Mouse (Mus musculus): ENCODE data around the gene Mafb.

Mafb gene

GRCm38 (mm10) chr2:160364128-160364650 is 2.7 kb downstream of the Mafb start:
- no peak for DNase-seq (ENCODE audit: low spot score in 2 of 2)

- DNase-seq (ENCODE audit: low spot score in 2 of 2): no peak
These were observed 3.7 kb downstream of the Mafb start for GRCm38 (mm10) chr2:160363201-160363600.

- DNase-seq (ENCODE audit: low spot score in 2 of 2): no peak
These were observed 5.3 kb downstream of the Mafb start for GRCm38 (mm10) chr2:160361442-160362121.

GRCm38 (mm10) chr2:160360234-160360874 is 6.5 kb downstream of the Mafb start:
- DNase-seq (ENCODE audit: low spot score in 2 of 2): no peak

- no peak for DNase-seq (ENCODE audit: low spot score in 2 of 2)
These were observed 8.0 kb downstream of the Mafb start for GRCm38 (mm10) chr2:160358896-160359295.

- DNase-seq (ENCODE audit: low spot score in 2 of 2): no peak
These were observed 9.4 kb downstream of the Mafb start for GRCm38 (mm10) chr2:160357442-160357841.

GRCm38 (mm10) chr2:160356132-160356531 is 10.7 kb downstream of the Mafb start:
- DNase-seq (ENCODE audit: low spot score in 2 of 2): no peak

- DNase-seq (ENCODE audit: low spot score in 2 of 2): no peak
These were observed 12.5 kb downstream of the Mafb start for GRCm38 (mm10) chr2:160354319-160354718.

GRCm38 (mm10) chr2:160353581-160353980 is 13.3 kb downstream of the Mafb start:
- DNase-seq (ENCODE audit: low spot score in 2 of 2): no peak

- DNase-seq (ENCODE audit: low spot score in 2 of 2): no peak
These were observed 15.8 kb downstream of the Mafb start for GRCm38 (mm10) chr2:160351038-160351574.

GRCm38 (mm10) chr2:160349578-160349977 is 17.3 kb downstream of the Mafb start:
- DNase-seq (ENCODE audit: low spot score in 2 of 2): no peak

- DNase-seq (ENCODE audit: low spot score in 2 of 2): no peak
These were observed 18.1 kb downstream of the Mafb start for GRCm38 (mm10) chr2:160348796-160349195.

- no peak for DNase-seq (ENCODE audit: low spot score in 2 of 2)
These were observed 18.7 kb downstream of the Mafb start for GRCm38 (mm10) chr2:160348072-160348604.

- DNase-seq (ENCODE audit: low spot score in 2 of 2): no peak
These were observed 21.2 kb downstream of the Mafb start for GRCm38 (mm10) chr2:160345644-160346043.

- DNase-seq (ENCODE audit: low spot score in 2 of 2): no peak
These were observed 26.7 kb downstream of the Mafb start for GRCm38 (mm10) chr2:160340121-160340520.

- DNase-seq (ENCODE audit: low spot score in 2 of 2): no peak
These were observed 27.3 kb downstream of the Mafb start for GRCm38 (mm10) chr2:160339595-160339994.

- DNase-seq (ENCODE audit: low spot score in 2 of 2): no peak
These were observed 30.8 kb downstream of the Mafb start for GRCm38 (mm10) chr2:160336053-160336452.

- no peak for DNase-seq (ENCODE audit: low spot score in 2 of 2)
These were observed 31.8 kb downstream of the Mafb start for GRCm38 (mm10) chr2:160335043-160335442.

- DNase-seq (ENCODE audit: low spot score in 2 of 2): no peak
These were observed 32.7 kb downstream of the Mafb start, which contains the start of gene Gm826 for GRCm38 (mm10) chr2:160334111-160334661. Gene Gm826 (minus strand): TSS chr2:160334162.

- no peak for DNase-seq (ENCODE audit: low spot score in 2 of 2)
These were observed 34.1 kb downstream of the Mafb start for GRCm38 (mm10) chr2:160332516-160333325.

- no peak for DNase-seq (ENCODE audit: low spot score in 2 of 2)
These were observed 38.0 kb downstream of the Mafb start for GRCm38 (mm10) chr2:160328886-160329285.
